Mouse (Mus musculus) G1E (cell line): ENCODE measurements at regions not wholly inside any gene's neighbourhood (a gene's known extent, or its start where the extent isn't known, plus 50 kb on each side); places are given as distances from the start of the nearest gene placed in this dataset.

Source experiments
- CTCF ChIP-seq: IDR thresholded peaks from 2 replicates; pipeline ENCODE4 v1.5.1; 2012; ENCODE audit warnings: low read depth, low read length, inconsistent platforms, mixed read lengths
- GATA1 ChIP-seq: IDR thresholded peaks from 2 replicates; pipeline ENCODE4 v1.6.1; 2012; ENCODE audit warnings: borderline replicate concordance, low read length, inconsistent platforms, mixed read lengths
- POLR2AphosphoS5 ChIP-seq: IDR thresholded peaks from 2 replicates; pipeline ENCODE4 v1.6.1; 2012; ENCODE audit warnings: low read depth, low read length, inconsistent platforms; ENCODE audit not compliant: insufficient replicate concordance
- TAL1 ChIP-seq: conservative IDR thresholded peaks from 2 replicates; pipeline ENCODE4 v1.6.1; 2012; ENCODE audit warnings: low read depth, low read length, inconsistent platforms, mixed read lengths

- TF ChIP-seq CTCF = no peak
- TF ChIP-seq GATA1 = no peak
- no peak for TF ChIP-seq TAL1
- TF ChIP-seq POLR2AphosphoS5 = no peak
These were observed 227.2 kb upstream of the Ccdc122 start for GRCm38 (mm10) chr14:76809411-76809810.
